Mouse (Mus musculus) urinary bladder, postnatal 25 days (tissue): ENCODE results near the gene Gm49387.

Experiments used
- DNase-seq: peaks from one replicate; pipeline ENCODE4 v3.0.0; 2022; ENCODE audit warnings: low spot score

Gene Gm49387

GRCm38 (mm10) chr14:31661671-31662554 lies 21.2 kb upstream of the Gm49387 start:
- peak; percentile 75 for DNase-seq

- DNase-seq = no peak
Measured at GRCm38 (mm10) chr14:31660312-31661093, 19.8 kb upstream of the Gm49387 start.

- DNase-seq = no peak
Measured at GRCm38 (mm10) chr14:31659501-31660181, 19.0 kb upstream of the Gm49387 start.

GRCm38 (mm10) chr14:31658126-31658680 lies 17.5 kb upstream of the Gm49387 start:
- no peak for DNase-seq

- peak; percentile 61 for DNase-seq
Measured at GRCm38 (mm10) chr14:31656857-31657645, 16.4 kb upstream of the Gm49387 start.

GRCm38 (mm10) chr14:31656386-31656785 lies 15.7 kb upstream of the Gm49387 start:
- DNase-seq = no peak

GRCm38 (mm10) chr14:31655406-31655805 lies 14.7 kb upstream of the Gm49387 start:
- DNase-seq = no peak

- DNase-seq = no peak
Measured at GRCm38 (mm10) chr14:31654816-31655215, 14.1 kb upstream of the Gm49387 start.

- no peak for DNase-seq
Measured at GRCm38 (mm10) chr14:31653101-31653875, 12.6 kb upstream of the Gm49387 start.

GRCm38 (mm10) chr14:31652624-31653023 lies 11.9 kb upstream of the Gm49387 start:
- no peak for DNase-seq

- no peak for DNase-seq
Measured at GRCm38 (mm10) chr14:31652106-31652505, 11.4 kb upstream of the Gm49387 start.

- DNase-seq = no peak
Measured at GRCm38 (mm10) chr14:31651206-31651605, 10.5 kb upstream of the Gm49387 start.

GRCm38 (mm10) chr14:31650347-31650746 lies 9.7 kb upstream of the Gm49387 start:
- DNase-seq = no peak

GRCm38 (mm10) chr14:31647991-31648390 lies 7.3 kb upstream of the Gm49387 start:
- DNase-seq = no peak

- DNase-seq = no peak
Measured at GRCm38 (mm10) chr14:31645920-31646319, 5.2 kb upstream of the Gm49387 start.

GRCm38 (mm10) chr14:31644931-31645547 lies 4.4 kb upstream of the Gm49387 start:
- no peak for DNase-seq

- no peak for DNase-seq
Measured at GRCm38 (mm10) chr14:31644183-31644830, 3.6 kb upstream of the Gm49387 start.

GRCm38 (mm10) chr14:31641506-31642155 lies 953 bp upstream of the Gm49387 start:
- no peak for DNase-seq

- peak; percentile 69 for DNase-seq
Measured at GRCm38 (mm10) chr14:31640890-31641505, 320 bp upstream of the Gm49387 start, which contains the start of the genes Btd and Hacl1. Gene Btd (plus strand): TSS chr14:31641028. Gene Hacl1 (minus strand): TSS chr14:31641286.
